Mouse (Mus musculus) forebrain, embryonic 14.5 days (tissue): Measurements from ENCODE around the gene Nsa2. TPM values are rescaled to one million over a fixed set of nuclear protein-coding genes. Genes with fewer than 3 reads are reported as not detected.
A peak's percentile ranks its signal among the peaks of the same experiment; 100 is the strongest.

ENCODE experiments used
- ATAC-seq: fragments of 200-750 bp; cut with Nextera tagmentation; 2 replicates; pipeline ENCODE4 v1.8.0; 2017; ENCODE audit warnings: mild to moderate bottlenecking, moderate library complexity
- DNase-seq: peaks from one replicate; pipeline ENCODE4 v3.0.0-alpha.2; 2015; ENCODE audit warnings: low spot score
- H3K27ac ChIP-seq: fragments of 300-500 bp; sonication (generic); 2 replicates; pipeline ENCODE4 v1.5.1; 2014; ENCODE audit warnings: low read depth, mild to moderate bottlenecking, control low read depth, low read length, moderate library complexity
- H3K27me3 ChIP-seq: fragments of 300-500 bp; sonication (generic); replicated peaks from 2 replicates; pipeline ENCODE4 v1.6.1; 2014; ENCODE audit warnings: low read length, control low read depth, mixed read lengths; ENCODE audit not compliant: control insufficient read depth, insufficient read depth
- H3K36me3 ChIP-seq: fragments of 300-500 bp; sonication (generic); 2 replicates; pipeline ENCODE4 v1.6.1; 2014; ENCODE audit warnings: low read length, control low read depth; ENCODE audit not compliant: control insufficient read depth, insufficient read depth
- H3K4me1 ChIP-seq: fragments of 300-500 bp; sonication (generic); 2 replicates; pipeline ENCODE4 v1.6.1; 2014; ENCODE audit warnings: antibody characterized with exemption, low read length, control low read depth; ENCODE audit not compliant: control insufficient read depth, insufficient read depth
- H3K4me2 ChIP-seq: fragments of 300-500 bp; sonication (generic); 2 replicates; pipeline ENCODE4 v1.6.1; 2014; ENCODE audit warnings: mild to moderate bottlenecking, control low read depth, low read length
- H3K4me3 ChIP-seq: fragments of 300-500 bp; sonication (generic); 2 replicates; pipeline ENCODE4 v1.5.1; 2014; ENCODE audit warnings: low read depth, low read length, control low read depth
- H3K9ac ChIP-seq: fragments of 300-500 bp; sonication (generic); 2 replicates; pipeline ENCODE4 v1.6.1; 2014; ENCODE audit warnings: mild to moderate bottlenecking, low read length, control low read depth, moderate library complexity
- H3K9me3 ChIP-seq: fragments of 300-500 bp; sonication (generic); replicated peaks from 2 replicates; pipeline ENCODE4 v1.6.1; 2016; ENCODE audit warnings: low read length, control low read depth, mixed read lengths; ENCODE audit not compliant: control insufficient read depth
- WGBS: fragments of 180-500 bp; shearing (Covaris S2); extraction: QIAGEN DNeasy Blood & Tissue Kit; methylation state at CpG from one replicate; pipeline ENCODE4 v1.1.7; 2014; 5-methylcytosine and 5-hydroxymethylcytosine counted together
- polyA plus RNA-seq: library from polyadenylated mRNA; unstranded; fragments of >200 nt; fragmentation: Nextera tagmentation; extraction: Ambion mirVana; gene quantifications from 2 replicates; pipeline ENCODE4 v1.2.1, GENCODE M21; 2014

Nsa2 gene
- polyA plus RNA-seq, 1 experiment from 2014 or later, result 61.9 TPM

DNA sequence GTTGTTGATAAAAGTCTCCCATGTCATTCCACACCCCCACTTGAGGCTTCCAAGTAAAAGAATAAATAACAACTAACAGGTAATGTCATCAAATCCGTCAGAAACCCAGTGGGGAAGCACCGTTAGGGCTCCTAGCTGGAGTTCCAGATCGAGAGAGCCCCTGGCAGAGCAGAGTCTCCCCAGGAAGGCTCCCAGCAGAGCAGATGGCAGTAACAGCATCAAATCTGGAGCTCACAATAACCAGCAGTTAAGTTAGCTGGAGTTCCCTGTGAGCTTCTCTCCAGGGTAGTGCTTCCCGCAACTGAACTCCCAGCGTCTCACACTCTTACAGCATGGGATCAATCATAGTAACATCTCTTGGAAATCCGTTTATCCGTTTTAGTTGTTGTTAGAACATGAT lies 32.7 kb downstream of the Nsa2 start:
- H3K9ac ChIP-seq, result no peak overlapping the region
- H3K4me1 ChIP-seq, result no peaks in the 10 kb centered on the region
- no peak for DNase-seq
- H3K27ac ChIP-seq, result no peak overlapping the region
- no peaks in the 10 kb centered on the region for H3K9me3 ChIP-seq
- ATAC-seq, result no peak
- no peaks in the 10 kb centered on the region for H3K27me3 ChIP-seq
- H3K4me2 ChIP-seq, result no peak overlapping the region
- no peak overlapping the region for H3K4me3 ChIP-seq
- 79% methylated on average over 7 of the region's 7 CpGs for WGBS
- no peaks in the 10 kb centered on the region for H3K36me3 ChIP-seq

DNA sequence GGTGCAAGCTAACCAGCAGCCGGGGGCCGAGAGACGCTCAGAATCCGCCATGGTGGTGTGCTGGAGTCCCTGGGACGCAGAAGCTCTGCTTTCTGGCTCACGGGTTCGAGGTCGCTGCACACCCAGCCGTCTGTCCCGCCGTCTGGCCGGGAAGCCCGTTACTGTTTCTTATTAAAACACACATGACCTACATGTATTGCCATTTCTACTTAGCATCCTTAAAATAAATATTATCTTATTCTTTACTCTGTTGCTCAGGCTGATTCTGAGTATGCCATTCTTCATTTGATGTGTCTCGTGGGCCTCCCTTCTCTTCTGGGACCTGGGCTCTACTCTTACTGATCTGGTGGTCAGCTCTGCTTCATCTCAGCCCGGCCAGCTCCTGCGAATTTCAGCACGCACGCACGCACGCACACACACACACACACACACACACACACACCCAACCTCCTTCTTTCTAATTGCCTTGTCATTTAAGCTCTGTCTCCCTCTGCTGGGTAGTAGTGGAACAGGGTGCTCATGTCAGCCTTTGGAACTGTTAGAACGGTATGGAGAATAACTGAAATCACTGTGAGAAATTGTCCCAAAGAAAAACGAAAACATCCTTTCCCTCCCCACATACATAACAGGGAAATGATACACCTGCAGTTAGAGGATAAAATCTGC lies 38.4 kb downstream of the Nsa2 start, which contains the start of gene Gm6169:
Gm6169 (minus strand) TSS at position 51 of the 666 bp plus-strand sequence.
- Histone ChIP-seq H3K27me3 (no peaks in the 10 kb centered on the region), H3K36me3 (0 out of 2 replicates have a peak, but pooled peaks cover 4% of the 10 kb centered on the region), H3K9ac (no peak within 1 kb of the TSS), H3K9me3 (no peaks in the 10 kb centered on the region), H3K4me3 (no peak within 1 kb of the TSS), H3K4me1 (no peaks in the 10 kb centered on the region), H3K4me2 (no peak within 1 kb of the TSS), H3K27ac (no peak within 1 kb of the TSS)
- peak; percentile 44 for ATAC-seq
- WGBS, result 81% methylated on average over 22 of the region's 22 CpGs
- DNase-seq, result peak; percentile 83

DNA sequence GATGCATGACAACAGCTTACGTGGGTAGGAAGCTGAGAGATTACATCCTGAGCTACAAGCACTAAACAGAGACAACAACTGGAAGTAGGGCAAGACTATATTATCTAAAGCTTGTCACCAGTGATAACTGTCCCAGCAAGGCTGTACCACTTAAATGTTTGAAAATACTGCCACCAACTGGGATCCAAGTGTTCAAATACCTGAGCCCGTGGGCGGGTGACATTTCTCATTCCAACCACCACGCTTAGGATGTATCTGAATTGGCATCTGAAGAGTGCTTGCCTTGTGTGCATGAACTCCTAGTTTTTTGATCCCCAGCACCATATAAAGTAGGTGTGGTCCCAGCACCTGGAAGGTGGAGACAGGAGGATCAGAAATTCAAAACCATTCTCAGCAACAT lies 42.0 kb downstream of the Nsa2 start:
- ATAC-seq, result no peak

DNA sequence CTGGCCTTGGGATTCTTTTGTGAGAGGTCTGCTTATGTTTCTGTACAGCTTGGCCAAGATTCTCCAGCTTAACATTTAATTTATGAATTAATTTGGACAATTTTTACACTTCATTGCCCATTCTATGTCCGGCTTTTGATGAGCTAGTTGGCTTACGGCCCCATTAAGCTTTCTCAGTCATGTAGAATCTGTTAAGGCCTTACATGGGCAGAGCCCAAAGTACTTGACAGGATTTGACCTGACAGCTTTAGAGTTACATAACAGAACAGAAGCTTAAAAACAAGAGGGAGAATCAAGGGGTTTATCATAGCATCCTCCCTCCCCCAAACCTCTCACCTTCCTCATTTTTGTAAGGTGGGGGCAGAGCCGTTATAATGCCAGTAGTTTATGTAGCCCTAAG lies 49.6 kb downstream of the Nsa2 start:
- H3K27ac ChIP-seq, result no peak overlapping the region
- DNase-seq, result no peak
- no peak overlapping the region for H3K4me2 ChIP-seq
- no peaks in the 10 kb centered on the region for H3K9me3 ChIP-seq
- ATAC-seq, result no peak
- H3K36me3 ChIP-seq, result no peaks in the 10 kb centered on the region
- H3K4me3 ChIP-seq, result no peak overlapping the region
- WGBS, result 61% methylated on average over 3 of the region's 3 CpGs
- H3K4me1 ChIP-seq, result no peaks in the 10 kb centered on the region; the same call in 1 of the 2 replicates
- no peaks in the 10 kb centered on the region for H3K27me3 ChIP-seq
- no peak overlapping the region for H3K9ac ChIP-seq

More for the DNA sequence above, 42.0 kb downstream of the Nsa2 start:
- no peaks in the 10 kb centered on the region for H3K27me3 ChIP-seq
- no peak for DNase-seq
- 0 out of 2 replicates have a peak, but pooled peaks cover 7% of the 10 kb centered on the region for H3K36me3 ChIP-seq
- H3K4me2 ChIP-seq, result no peak overlapping the region
- no peaks in the 10 kb centered on the region for H3K4me1 ChIP-seq
- no peak overlapping the region for H3K27ac ChIP-seq
- 95% methylated on average over 4 of the region's 4 CpGs for WGBS
- H3K9ac ChIP-seq, result no peak overlapping the region
- H3K9me3 ChIP-seq, result no peaks in the 10 kb centered on the region
- no peak overlapping the region for H3K4me3 ChIP-seq

DNA sequence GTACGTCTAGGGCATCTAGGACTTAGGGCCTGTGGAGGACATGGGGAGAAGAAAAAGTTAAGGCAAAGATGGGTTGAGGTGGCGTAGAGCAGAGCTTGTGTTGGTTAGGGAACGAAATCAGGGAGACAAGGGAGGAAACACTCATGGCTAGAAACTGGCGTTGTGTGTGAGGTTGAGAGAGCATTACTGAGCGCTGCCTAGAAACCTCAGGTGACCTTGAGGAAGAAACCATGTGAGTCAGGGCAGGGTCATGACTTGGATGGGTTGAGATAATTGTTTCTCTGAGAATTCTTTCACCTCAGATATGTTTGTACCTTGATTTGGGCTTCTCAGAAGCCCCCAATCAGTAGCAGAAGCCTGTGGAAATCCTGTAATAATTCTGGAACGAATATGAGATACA lies 50.3 kb downstream of the Nsa2 start:
- H3K4me1 ChIP-seq, result no peaks in the 10 kb centered on the region; the same call in 1 of the 2 replicates
- no peaks in the 10 kb centered on the region for H3K9me3 ChIP-seq
- H3K27ac ChIP-seq, result no peak overlapping the region
- ATAC-seq (no peak), DNase-seq (no peak)
- no peaks in the 10 kb centered on the region for H3K27me3 ChIP-seq
- no peak overlapping the region for H3K9ac ChIP-seq
- WGBS, result 93% methylated on average over 6 of the region's 6 CpGs
- no peaks in the 10 kb centered on the region for H3K36me3 ChIP-seq
- no peak overlapping the region for H3K4me3 ChIP-seq
- H3K4me2 ChIP-seq, result no peak overlapping the region

DNA sequence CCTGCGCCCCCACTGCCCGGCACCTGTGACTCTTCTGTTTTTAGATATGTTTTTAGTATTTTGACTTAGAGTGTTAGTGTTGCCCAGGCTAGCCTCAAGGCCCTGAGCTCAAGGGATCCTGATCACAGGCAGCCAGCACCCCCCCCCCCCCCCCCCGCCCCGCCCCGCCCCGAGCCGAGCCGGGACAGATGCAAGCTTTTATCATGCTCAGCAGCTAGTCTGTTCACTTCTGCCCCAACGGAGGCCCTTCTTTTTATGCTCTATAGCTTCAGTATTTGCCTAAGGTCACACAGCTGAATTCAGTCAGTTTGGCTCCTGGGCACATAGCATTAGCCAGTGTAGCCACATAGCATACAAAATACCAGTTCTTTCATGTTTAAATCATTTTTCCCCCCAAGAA lies 51.4 kb downstream of the Nsa2 start:
- Histone ChIP-seq H3K27ac (no peak overlapping the region), H3K36me3 (no peaks in the 10 kb centered on the region), H3K4me2 (no peak overlapping the region), H3K9ac (no peak overlapping the region), H3K9me3 (no peaks in the 10 kb centered on the region), H3K27me3 (no peaks in the 10 kb centered on the region), H3K4me3 (no peak overlapping the region), H3K4me1 (no peaks in the 10 kb centered on the region; the same call in 1 of the 2 replicates)
- WGBS, result 65% methylated on average over 5 of the region's 9 CpGs
- DNase-seq (no peak), ATAC-seq (no peak)

DNA sequence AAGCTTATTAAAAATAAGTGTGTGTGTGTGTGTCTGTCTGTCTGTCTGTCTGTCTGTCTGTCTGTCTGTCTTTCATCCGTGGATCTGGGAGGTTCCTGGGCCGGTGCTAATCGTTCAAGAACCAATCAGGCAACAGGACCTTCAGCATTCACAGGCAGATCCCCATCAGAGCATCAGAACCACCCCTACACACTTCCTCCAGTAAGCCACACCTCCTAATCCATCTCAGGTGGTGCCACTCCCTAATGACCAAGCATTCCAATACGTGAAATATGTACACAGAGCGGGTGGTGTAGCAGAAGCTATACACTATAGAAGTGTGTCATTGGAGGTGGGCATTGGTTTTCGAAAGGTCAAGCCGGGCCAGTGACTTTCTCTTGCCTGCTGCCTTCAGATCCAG lies 55.3 kb downstream of the Nsa2 start:
- WGBS, result 92% methylated on average over 7 of the region's 7 CpGs
- H3K9ac ChIP-seq, result no peak overlapping the region
- H3K9me3 ChIP-seq, result no peaks in the 10 kb centered on the region
- no peaks in the 10 kb centered on the region for H3K36me3 ChIP-seq
- no peak overlapping the region for H3K4me3 ChIP-seq
- H3K27ac ChIP-seq, result no peak overlapping the region
- no peaks in the 10 kb centered on the region for H3K27me3 ChIP-seq
- H3K4me2 ChIP-seq, result no peak overlapping the region
- H3K4me1 ChIP-seq, result no peaks in the 10 kb centered on the region; the same call in 1 of the 2 replicates
- ATAC-seq (no peak), DNase-seq (no peak)

DNA sequence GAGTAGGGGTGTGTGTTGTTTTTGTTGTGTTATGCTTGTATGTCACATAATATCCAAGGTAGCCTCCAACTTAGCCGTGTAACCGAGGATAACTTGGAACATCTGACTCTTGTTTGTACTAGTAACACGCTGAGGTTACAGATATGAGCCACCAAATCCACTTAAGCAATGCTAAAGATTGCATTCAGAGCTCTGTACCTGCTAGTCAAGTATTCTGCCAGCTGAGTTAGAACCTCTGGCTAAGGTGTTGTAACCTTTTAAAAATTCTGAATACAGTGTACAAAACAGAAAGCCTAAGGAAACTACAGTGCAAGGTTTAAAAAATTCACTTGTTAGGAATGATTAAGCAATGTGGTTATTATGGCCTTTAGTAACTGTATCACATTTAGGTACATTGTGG lies 57.1 kb downstream of the Nsa2 start:
- Histone ChIP-seq H3K4me2 (no peak overlapping the region), H3K9ac (no peak overlapping the region), H3K9me3 (no peaks in the 10 kb centered on the region), H3K27me3 (no peaks in the 10 kb centered on the region), H3K36me3 (no peaks in the 10 kb centered on the region), H3K27ac (no peak overlapping the region), H3K4me3 (no peak overlapping the region), H3K4me1 (no peaks in the 10 kb centered on the region; the same call in 1 of the 2 replicates)
- 92% methylated on average over 3 of the region's 3 CpGs for WGBS
- no peak for ATAC-seq
- DNase-seq, result no peak

DNA sequence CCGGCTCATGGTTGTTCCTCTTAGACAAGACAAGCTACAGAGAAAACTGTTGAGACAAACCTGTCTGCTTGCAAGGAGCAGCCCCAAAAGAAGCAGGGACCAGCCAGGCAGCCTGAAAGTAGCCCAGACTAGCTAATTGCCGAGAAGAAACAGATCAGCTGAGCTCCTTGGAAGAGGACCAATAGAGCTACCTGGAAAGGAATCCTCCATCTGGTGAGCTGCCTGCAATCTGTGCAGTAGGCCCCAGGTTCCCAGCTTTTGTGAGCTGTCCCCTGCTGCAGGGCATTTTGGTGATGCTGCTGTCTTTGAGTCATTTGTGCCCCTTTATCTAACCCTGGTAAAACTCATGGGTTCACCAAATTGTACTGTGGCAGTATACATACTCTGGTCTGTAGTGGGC lies 57.5 kb downstream of the Nsa2 start:
- Histone ChIP-seq H3K4me2 (no peak overlapping the region), H3K27me3 (no peaks in the 10 kb centered on the region), H3K9me3 (no peaks in the 10 kb centered on the region), H3K36me3 (no peaks in the 10 kb centered on the region), H3K27ac (no peak overlapping the region), H3K4me1 (no peaks in the 10 kb centered on the region; the same call in 1 of the 2 replicates), H3K4me3 (no peak overlapping the region), H3K9ac (no peak overlapping the region)
- no peak for ATAC-seq
- 69% methylated on average over 2 of the region's 2 CpGs for WGBS
- DNase-seq, result peak; percentile 41
